Mouse (Mus musculus): ENCODE results near the gene Tmem170b. TPM values are rescaled to one million over a fixed set of nuclear protein-coding genes. Genes with fewer than 3 reads are reported as not detected.
A peak's percentile ranks its signal among the peaks of the same experiment; 100 is the strongest.

Tmem170b gene
- total RNA-seq (2021), result 10 to 100 TPM; 84.1 to 88.0 TPM
- long read RNA-seq, experiment 1, full-length matches to known transcripts, result 10 of 17 reads
- long read RNA-seq, experiment 1, partial matches to known transcripts, result 0 of 17 reads
- long read RNA-seq, experiment 1, other reads (novel, unspliced or antisense), result 7 of 17 reads
- long read RNA-seq, experiment 2, full-length matches to known transcripts, result 9 of 17 reads
- long read RNA-seq, experiment 2, partial matches to known transcripts, result 0 of 17 reads
- long read RNA-seq, experiment 2, other reads (novel, unspliced or antisense), result 8 of 17 reads

DNA sequence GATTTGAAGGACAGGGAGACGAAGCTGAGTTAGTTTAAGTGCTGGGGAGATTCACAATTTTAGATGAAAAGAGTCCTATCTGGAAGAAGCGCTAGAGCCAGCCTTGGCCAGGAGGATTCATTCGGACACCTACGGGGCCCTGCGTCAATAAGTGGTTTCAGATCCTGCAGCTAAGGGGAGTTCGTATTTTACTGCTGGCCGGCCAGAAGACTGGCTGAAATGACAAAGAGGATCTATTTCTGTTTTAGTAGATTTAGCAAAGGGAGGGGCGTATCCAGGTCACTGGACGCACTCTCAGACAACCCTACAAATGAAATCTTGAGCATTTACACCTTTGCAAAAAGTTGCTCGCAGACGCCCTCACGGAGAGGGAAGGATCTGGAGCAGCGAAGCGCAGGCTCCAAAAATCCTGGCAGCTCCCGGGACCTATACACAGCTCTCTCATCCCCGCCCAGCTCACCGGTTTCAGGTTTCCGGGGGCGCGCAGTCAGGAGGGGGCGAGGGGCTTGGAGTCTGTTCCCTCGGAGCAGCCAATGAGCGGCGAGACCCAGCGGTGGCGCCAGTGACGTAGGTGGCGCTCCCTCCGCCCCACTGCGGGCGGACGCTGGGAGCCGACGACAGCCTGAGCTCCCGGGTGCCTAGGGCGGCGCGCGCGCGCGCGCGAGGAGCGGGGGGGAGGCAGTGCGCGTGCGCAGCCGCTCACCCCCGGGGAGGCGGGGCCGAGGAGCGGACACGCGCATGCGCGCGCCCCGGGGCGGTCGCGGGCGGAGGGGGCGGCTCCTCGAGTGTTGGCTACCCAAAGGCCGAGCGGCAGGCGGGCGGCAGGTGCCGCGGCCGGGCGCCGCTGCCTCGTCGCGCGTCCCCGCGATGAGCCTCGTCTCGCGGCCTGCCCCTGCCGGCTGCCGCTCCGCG lies at the start of gene Tmem170b:
Gene Tmem170b, plus strand, starts transcription at position 809 of the 912 bp plus-strand sequence.
- peak; percentile 94 to 98 for DNase-seq (ENCODE audit: low spot score in 2 of 2)

DNA sequence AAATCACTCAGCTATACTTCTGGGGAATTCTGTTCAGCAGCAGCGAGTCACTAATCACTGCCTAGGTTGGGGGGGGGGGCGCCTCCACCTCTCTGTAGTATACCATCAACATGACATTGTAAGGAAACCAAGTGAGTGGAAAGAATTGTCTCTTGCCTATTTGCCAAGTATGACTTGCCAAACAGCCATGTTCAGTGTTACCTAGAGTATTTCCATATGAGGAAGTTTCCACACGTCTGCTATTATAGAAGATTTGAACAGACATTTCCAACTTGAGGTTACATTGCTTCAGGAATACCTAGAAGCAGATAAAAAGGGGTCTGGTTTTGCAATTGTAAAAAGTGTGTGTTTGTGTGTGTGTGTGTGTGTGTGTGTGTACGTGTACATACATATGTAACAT lies 44.7 kb upstream of the Tmem170b start:
- DNase-seq (ENCODE audit: low spot score in 2 of 2), result no peak

DNA sequence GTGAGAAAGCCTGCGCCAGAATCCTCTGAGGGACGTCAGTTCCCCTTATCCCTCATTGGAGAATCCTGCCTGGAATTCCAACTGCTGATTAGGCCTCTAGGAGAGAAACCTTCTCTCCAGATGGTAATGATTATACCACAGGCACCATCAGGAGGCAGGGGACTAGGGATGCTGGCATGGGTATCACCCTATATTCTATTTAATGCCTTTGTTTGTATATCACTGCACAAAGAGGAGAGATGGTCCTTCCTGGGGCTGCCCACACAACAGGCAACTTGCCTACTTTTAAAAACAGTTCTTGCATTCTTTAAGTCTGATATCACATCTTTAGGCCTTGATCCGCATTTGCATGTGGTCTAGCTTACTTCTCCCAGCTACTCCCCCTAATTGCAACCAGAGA lies 37.3 kb upstream of the Tmem170b start:
- no peak for DNase-seq (ENCODE audit: low spot score in 2 of 2)

GRCm38 (mm10) chr13:41568926-41569325 lies 36.8 kb upstream of the Tmem170b start:
- no peak for DNase-seq (ENCODE audit: low spot score in 2 of 2)

DNA sequence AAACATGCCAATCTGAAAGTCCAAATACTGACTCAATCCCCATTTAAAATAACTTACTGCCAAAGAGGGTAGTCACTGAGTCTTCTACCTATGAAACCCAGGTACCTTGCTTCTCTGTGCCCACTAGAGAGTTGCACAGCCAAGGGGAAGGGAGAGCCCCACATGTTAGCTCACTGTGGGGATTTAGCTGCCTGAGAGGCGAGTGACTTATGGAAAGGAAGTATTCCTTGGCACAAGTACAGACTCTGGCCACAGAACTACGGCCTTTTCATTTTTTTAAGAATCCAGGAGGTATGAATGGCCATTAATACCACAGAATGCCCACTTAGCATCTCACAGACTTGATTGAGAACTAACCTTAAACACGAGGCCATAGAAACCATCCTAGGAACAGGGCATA lies 35.9 kb upstream of the Tmem170b start:
- no peak for DNase-seq (ENCODE audit: low spot score in 2 of 2)

GRCm38 (mm10) chr13:41571368-41572350 lies 34.0 kb upstream of the Tmem170b start:
- peak; percentile 81 to 98 for DNase-seq (ENCODE audit: low spot score in 2 of 2)

DNA sequence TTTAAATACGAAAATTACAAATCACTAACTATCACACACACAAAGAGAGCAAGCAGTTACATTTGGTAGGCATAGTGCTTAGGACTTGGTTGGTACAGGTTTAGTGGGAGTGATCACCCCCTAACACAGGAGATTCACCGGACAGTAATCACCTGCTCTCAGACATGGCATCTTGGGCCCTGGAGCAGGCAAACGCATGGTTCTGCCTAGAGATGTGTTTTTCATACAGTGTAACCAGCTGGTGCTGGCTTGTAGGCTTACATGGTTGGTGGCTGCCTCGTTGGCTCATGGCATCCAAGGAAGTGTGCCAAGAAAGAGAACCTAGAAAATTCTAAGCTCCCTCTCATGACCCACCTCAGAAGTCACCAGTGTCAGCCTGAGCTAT lies 33.4 kb upstream of the Tmem170b start:
- no peak for DNase-seq (ENCODE audit: low spot score in 2 of 2)

- DNase-seq (ENCODE audit: low spot score in 2 of 2), result no peak
These were observed 32.4 kb upstream of the Tmem170b start for GRCm38 (mm10) chr13:41573126-41573846.

DNA sequence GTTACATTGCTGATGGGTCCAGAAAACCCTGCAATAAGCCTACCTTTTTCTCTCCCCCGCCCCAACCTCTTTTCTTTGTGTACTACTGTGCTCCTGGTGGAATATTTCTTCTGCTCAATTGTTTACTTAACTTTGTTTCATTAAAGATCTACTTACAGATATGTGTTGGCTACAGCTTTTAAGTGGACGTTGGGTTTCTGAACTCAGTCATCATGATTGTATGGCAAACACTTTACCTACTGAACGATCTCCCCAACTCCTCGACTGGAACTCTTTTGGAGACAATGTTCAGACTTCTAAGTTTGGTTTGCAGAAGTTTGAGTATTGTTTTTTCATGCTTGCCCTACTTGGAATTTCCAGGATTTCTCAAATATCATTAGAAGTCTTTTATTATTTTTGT lies 24.6 kb upstream of the Tmem170b start:
- DNase-seq (ENCODE audit: low spot score in 2 of 2), result no peak

DNA sequence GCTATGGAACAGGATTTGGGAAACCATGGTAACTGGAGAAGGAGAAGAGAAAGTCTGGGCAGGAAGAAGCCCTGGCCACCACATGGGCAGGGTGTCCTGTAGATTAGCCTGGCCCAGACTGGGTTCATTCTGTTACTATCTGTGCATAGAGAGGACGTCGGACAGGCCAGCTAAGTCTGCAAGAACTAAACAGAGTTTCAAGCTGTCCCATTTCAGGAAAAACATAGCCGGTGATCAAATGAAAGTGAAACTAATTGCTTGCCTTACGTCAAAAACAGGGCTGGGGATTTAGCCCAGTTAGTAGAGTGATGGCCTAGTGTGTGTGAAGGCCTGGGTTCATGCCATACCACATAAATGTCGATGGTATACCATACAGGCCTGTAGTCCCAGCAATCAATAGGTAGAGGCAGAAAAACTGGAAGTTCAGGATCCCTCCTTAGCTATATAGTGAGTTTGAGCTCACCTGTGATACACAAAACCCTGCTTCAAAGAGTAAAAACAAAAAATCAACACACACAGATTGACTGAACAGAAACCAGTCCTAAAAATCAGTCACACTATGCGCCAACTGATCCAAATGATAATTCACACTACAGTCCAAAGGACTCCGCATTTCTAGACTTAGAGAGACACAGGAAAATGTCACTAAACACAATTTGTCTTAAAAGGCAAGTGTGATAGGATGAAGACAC lies 21.9 kb upstream of the Tmem170b start:
- no peak for DNase-seq (ENCODE audit: low spot score in 2 of 2)

DNA sequence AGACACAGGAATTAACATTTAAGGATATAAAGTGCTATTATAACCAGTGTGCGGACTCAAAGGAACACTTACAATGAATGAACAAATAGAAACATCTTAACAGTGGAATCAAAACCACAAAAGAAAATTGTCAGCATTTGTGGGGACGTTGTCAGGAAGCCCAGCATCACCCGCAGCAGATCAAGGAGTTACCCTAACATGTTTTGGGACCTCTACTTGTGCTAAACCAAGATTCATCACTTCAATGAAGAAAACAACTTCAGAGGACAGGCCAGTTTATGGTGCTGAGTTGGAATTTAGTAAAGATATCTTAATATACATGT lies 21.4 kb upstream of the Tmem170b start:
- DNase-seq (ENCODE audit: low spot score in 2 of 2), result no peak

GRCm38 (mm10) chr13:41584896-41585295 lies 20.8 kb upstream of the Tmem170b start:
- DNase-seq (ENCODE audit: low spot score in 2 of 2), result no peak

GRCm38 (mm10) chr13:41596678-41597077 lies 9.0 kb upstream of the Tmem170b start:
- no peak for DNase-seq (ENCODE audit: low spot score in 2 of 2)

- DNase-seq (ENCODE audit: low spot score in 2 of 2), result no peak
These were observed 5.7 kb upstream of the Tmem170b start for GRCm38 (mm10) chr13:41599977-41600376.

GRCm38 (mm10) chr13:41601056-41601455 lies 4.7 kb upstream of the Tmem170b start:
- DNase-seq (ENCODE audit: low spot score in 2 of 2), result no peak

GRCm38 (mm10) chr13:41603921-41604466 lies 1.7 kb upstream of the Tmem170b start:
- no peak for DNase-seq (ENCODE audit: low spot score in 2 of 2)

- DNase-seq (ENCODE audit: low spot score in 2 of 2), result peak in 1 of 2 experiments; percentile 68
These were observed 634 bp downstream of the Tmem170b start for GRCm38 (mm10) chr13:41606081-41607000.

DNA sequence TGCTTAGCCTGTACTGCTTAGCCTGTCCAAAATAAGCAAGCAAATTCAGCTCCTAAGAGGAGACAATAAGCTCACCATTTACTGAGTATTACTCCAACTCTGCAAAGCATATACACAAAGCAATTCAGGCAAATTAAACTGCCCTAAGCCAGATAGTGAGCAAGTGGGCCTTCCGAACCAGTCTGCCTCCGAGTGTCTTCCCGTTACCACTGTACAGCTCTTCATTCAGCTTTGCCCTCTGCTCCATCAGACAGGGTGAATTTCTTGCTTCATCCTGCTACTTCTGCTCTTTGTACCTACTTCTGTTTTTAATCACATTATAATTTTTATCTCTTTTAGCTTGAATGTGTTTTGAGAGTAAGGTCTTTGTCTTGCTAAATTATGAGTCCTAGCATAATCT lies 1.9 kb downstream of the Tmem170b start:
- DNase-seq (ENCODE audit: low spot score in 2 of 2), result no peak

DNA sequence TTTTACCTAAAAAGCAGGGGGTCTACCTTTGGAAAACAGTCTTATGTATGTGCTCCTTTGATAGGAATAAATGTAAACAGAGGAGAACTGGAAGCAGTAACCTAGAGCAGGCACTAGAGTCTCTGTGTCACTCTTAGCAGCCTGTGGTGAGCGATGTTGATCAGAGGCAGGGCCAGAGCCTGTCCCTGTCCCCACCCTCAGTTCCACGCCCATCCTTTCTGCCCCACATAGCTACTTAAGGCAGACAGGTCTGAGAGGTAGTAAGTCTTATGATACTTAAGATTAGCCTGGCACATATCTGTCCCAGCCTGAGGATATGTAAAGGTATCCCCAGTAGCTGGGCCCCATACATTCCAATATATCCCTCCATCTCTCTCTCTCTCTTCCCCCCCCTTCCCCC lies 2.9 kb downstream of the Tmem170b start:
- no peak for DNase-seq (ENCODE audit: low spot score in 2 of 2)

Data from layer of hippocampus, postnatal 14 days (tissue).